Mouse (Mus musculus) intestine, embryonic 14.5 days (tissue): Measurements from ENCODE around the gene Zc3hav1. TPM values are rescaled to one million over a fixed set of nuclear protein-coding genes. Genes with fewer than 3 reads are reported as not detected.

Source experiments
- ATAC-seq: fragments of 200-750 bp; cut with Nextera tagmentation; replicated peaks from 2 replicates; pipeline ENCODE4 v1.8.0; 2017; ENCODE audit warnings: low read depth, moderate number of reproducible peaks, moderate TSS enrichment, moderate library complexity; ENCODE audit not compliant: low FRiP score, low TSS enrichment
- DNase-seq: peaks from one replicate; pipeline ENCODE4 v3.0.0-alpha.2; 2018; ENCODE audit warnings: low spot score
- H3K27ac ChIP-seq: fragments of 300-500 bp; sonication (generic); 2 replicates; pipeline ENCODE4 v1.5.1; 2014; ENCODE audit warnings: low read depth, mild to moderate bottlenecking, control low read depth
- H3K27me3 ChIP-seq: fragments of 300-500 bp; sonication (generic); replicated peaks from 2 replicates; pipeline ENCODE4 v1.6.1; 2014; ENCODE audit warnings: low read length, control low read depth; ENCODE audit not compliant: control insufficient read depth, insufficient read depth
- H3K36me3 ChIP-seq: fragments of 300-500 bp; sonication (generic); 2 replicates; pipeline ENCODE4 v1.6.1; 2014; ENCODE audit warnings: low read length, control low read depth; ENCODE audit not compliant: control insufficient read depth, insufficient read depth
- H3K4me1 ChIP-seq: fragments of 300-500 bp; sonication (generic); replicated peaks from 2 replicates; pipeline ENCODE4 v1.6.1; 2014; ENCODE audit warnings: low read length, control low read depth, mixed read lengths; ENCODE audit not compliant: control insufficient read depth, insufficient read depth
- H3K4me2 ChIP-seq: fragments of 300-500 bp; sonication (generic); 2 replicates; pipeline ENCODE4 v1.6.1; 2014; ENCODE audit warnings: low read length
- H3K4me3 ChIP-seq: fragments of 300-500 bp; sonication (generic); 2 replicates; pipeline ENCODE4 v1.5.1; 2014; ENCODE audit warnings: low read depth, low read length, control low read depth, mixed read lengths
- H3K9ac ChIP-seq: fragments of 300-500 bp; sonication (generic); 2 replicates; pipeline ENCODE4 v1.6.1; 2014; ENCODE audit warnings: mild to moderate bottlenecking, low read length
- H3K9me3 ChIP-seq: fragments of 300-500 bp; sonication (generic); 2 replicates; pipeline ENCODE4 v1.6.1; 2016; ENCODE audit warnings: low read length, control low read depth; ENCODE audit not compliant: control insufficient read depth
- WGBS: fragments of 180-500 bp; shearing (Covaris S2); extraction: QIAGEN DNeasy Blood & Tissue Kit; methylation state at CpG from one replicate; pipeline ENCODE4 v1.1.7; 2014; 5-methylcytosine and 5-hydroxymethylcytosine counted together
- polyA plus RNA-seq: library from polyadenylated mRNA; unstranded; fragments of >200 nt; fragmentation: Nextera tagmentation; extraction: Ambion mirVana; gene quantifications from 2 replicates; pipeline ENCODE4 v1.2.1, GENCODE M21; 2014

The Zc3hav1 gene
- polyA plus RNA-seq, 1 experiment from 2014 or later, result 10.2 TPM

GRCm38 (mm10) chr6:38355862-38356261 is 1.5 kb upstream of the Zc3hav1 start:
- Histone ChIP-seq H3K27ac (no peak overlapping the region), H3K4me1 (peaks cover 6% of the 10 kb centered on the region; the same call in 1 of the 2 replicates), H3K27me3 (peaks cover 55% of the 10 kb centered on the region), H3K36me3 (no peaks in the 10 kb centered on the region), H3K4me3 (no peak overlapping the region), H3K4me2 (no peak overlapping the region), H3K9ac (no peak overlapping the region), H3K9me3 (no peaks in the 10 kb centered on the region)
- ATAC-seq (no peak), DNase-seq (no peak)
- 17% methylated on average over 7 of the region's 7 CpGs for WGBS

GRCm38 (mm10) chr6:38355354-38355823 is 986 bp upstream of the Zc3hav1 start:
- Histone ChIP-seq H3K9me3 (no peaks in the 10 kb centered on the region), H3K27ac (no peak overlapping the region), H3K4me3 (0 out of 2 replicates have a peak overlapping the region, but pooled peaks have one; percentile 74), H3K4me2 (peak overlapping the region; percentile 68; the same call in 1 of the 2 replicates), H3K36me3 (no peaks in the 10 kb centered on the region), H3K4me1 (peaks cover 6% of the 10 kb centered on the region; the same call in 1 of the 2 replicates), H3K9ac (no peak overlapping the region), H3K27me3 (peaks cover 58% of the 10 kb centered on the region)
- ATAC-seq (no peak), DNase-seq (no peak)
- 4% methylated on average over 8 of the region's 8 CpGs for WGBS

GRCm38 (mm10) chr6:38354723-38355353 is 435 bp upstream of the Zc3hav1 start:
- H3K4me1 ChIP-seq, result peaks cover 6% of the 10 kb centered on the region; the same call in 1 of the 2 replicates
- H3K9ac ChIP-seq, result peak overlapping the region; percentile 48
- 3% methylated on average over 20 of the region's 20 CpGs for WGBS
- H3K27me3 ChIP-seq, result peaks cover 58% of the 10 kb centered on the region
- DNase-seq (no peak), ATAC-seq (no peak)
- H3K4me3 ChIP-seq, result peak overlapping the region; percentile 74
- H3K27ac ChIP-seq, result 0 out of 2 replicates have a peak overlapping the region, but pooled peaks have one; percentile 38
- H3K36me3 ChIP-seq, result no peaks in the 10 kb centered on the region
- no peaks in the 10 kb centered on the region for H3K9me3 ChIP-seq
- peak overlapping the region; percentile 68 for H3K4me2 ChIP-seq

GRCm38 (mm10) chr6:38353181-38353580 is 1.2 kb downstream of the Zc3hav1 start:
- Histone ChIP-seq H3K36me3 (no peaks in the 10 kb centered on the region), H3K9me3 (no peaks in the 10 kb centered on the region), H3K4me3 (peak overlapping the region; percentile 74), H3K4me2 (peak overlapping the region; percentile 68), H3K27ac (no peak overlapping the region), H3K9ac (no peak overlapping the region; the same call in 1 of the 2 replicates), H3K27me3 (peaks cover 58% of the 10 kb centered on the region), H3K4me1 (peaks cover 6% of the 10 kb centered on the region; the same call in 1 of the 2 replicates)
- no peak for DNase-seq
- 12% methylated on average over 13 of the region's 13 CpGs for WGBS
- ATAC-seq, result no peak

- H3K27ac ChIP-seq, result no peak overlapping the region
- no peaks in the 10 kb centered on the region for H3K36me3 ChIP-seq
- H3K4me2 ChIP-seq, result no peak overlapping the region
- 0 out of 2 replicates have a peak overlapping the region, but pooled peaks have one; percentile 74 for H3K4me3 ChIP-seq
- no peak overlapping the region for H3K9ac ChIP-seq
- H3K4me1 ChIP-seq, result peaks cover 6% of the 10 kb centered on the region; the same call in 1 of the 2 replicates
- 22% methylated on average over 10 of the region's 10 CpGs for whole genome bisulfite sequencing
- H3K27me3 ChIP-seq, result peaks cover 58% of the 10 kb centered on the region
- no peak for ATAC-seq
- no peak for DNase-seq
- H3K9me3 ChIP-seq, result no peaks in the 10 kb centered on the region
These were observed 2.0 kb downstream of the Zc3hav1 start for GRCm38 (mm10) chr6:38352451-38352850.

GRCm38 (mm10) chr6:38351930-38352329 is 2.5 kb downstream of the Zc3hav1 start:
- 57% methylated on average over 4 of the region's 4 CpGs for WGBS
- Histone ChIP-seq H3K27me3 (peaks cover 58% of the 10 kb centered on the region), H3K4me1 (peaks cover 6% of the 10 kb centered on the region; the same call in 1 of the 2 replicates), H3K9ac (no peak overlapping the region), H3K9me3 (no peaks in the 10 kb centered on the region), H3K4me3 (no peak overlapping the region), H3K36me3 (no peaks in the 10 kb centered on the region), H3K27ac (no peak overlapping the region), H3K4me2 (no peak overlapping the region)
- no peak for DNase-seq
- ATAC-seq, result no peak

GRCm38 (mm10) chr6:38349806-38350205 is 4.6 kb downstream of the Zc3hav1 start:
- H3K27ac ChIP-seq, result no peak overlapping the region
- no peaks in the 10 kb centered on the region for H3K9me3 ChIP-seq
- H3K4me1 ChIP-seq, result peaks cover 2% of the 10 kb centered on the region; the same call in 1 of the 2 replicates
- DNase-seq, result no peak
- H3K9ac ChIP-seq, result no peak overlapping the region
- H3K4me3 ChIP-seq, result no peak overlapping the region
- 71% methylated on average over 9 of the region's 9 CpGs for WGBS
- ATAC-seq, result no peak
- no peaks in the 10 kb centered on the region for H3K36me3 ChIP-seq
- H3K27me3 ChIP-seq, result peaks cover 40% of the 10 kb centered on the region
- H3K4me2 ChIP-seq, result no peak overlapping the region

- H3K36me3 ChIP-seq, result no peaks in the 10 kb centered on the region
- no peak overlapping the region for H3K4me2 ChIP-seq
- no peak overlapping the region for H3K27ac ChIP-seq
- H3K27me3 ChIP-seq, result peaks cover 32% of the 10 kb centered on the region
- WGBS, result 90% methylated on average over 6 of the region's 6 CpGs
- ATAC-seq (no peak), DNase-seq (no peak)
- no peaks in the 10 kb centered on the region for H3K4me1 ChIP-seq
- no peak overlapping the region for H3K4me3 ChIP-seq
- H3K9me3 ChIP-seq, result no peaks in the 10 kb centered on the region
- no peak overlapping the region for H3K9ac ChIP-seq
These were observed 5.5 kb downstream of the Zc3hav1 start for GRCm38 (mm10) chr6:38348811-38349453.
